Mouse (Mus musculus) neural tube, embryonic 15.5 days (tissue): Measurements from ENCODE around the gene Ddx39. TPM values are rescaled to one million over a fixed set of nuclear protein-coding genes. Genes with fewer than 3 reads are reported as not detected.

Experiments
- microRNA-seq: library from miRNA; unstranded; fragments of <30 nt; microRNA quantifications from one replicate; pipeline ENCODE4, GENCODE M21; 2017
- polyA plus RNA-seq: library from polyadenylated mRNA; unstranded; fragments of >200 nt; fragmentation: Nextera tagmentation; extraction: Ambion mirVana; gene quantifications from 2 replicates; pipeline ENCODE4 v1.2.1, GENCODE M21; 2015

The Ddx39 gene
- polyA plus RNA-seq, 1 experiment from 2014 or later, result 86.5 TPM

Small RNAs within 50 kb of the gene (microRNA-seq; reads per million reads assigned to microRNA genes)
- not detected for gene Mir1668

Other genes with a start within 250 kb of the Ddx39 start
- gene Olfr370, start 179.4 kb upstream of the Ddx39 start, polyA plus RNA-seq, result not detected in 2 replicates
- gene Ndufb7, start 148.5 kb upstream of the Ddx39 start, polyA plus RNA-seq, result 344 and 362 TPM in 2 replicates
- gene Tecr, start 107.2 kb upstream of the Ddx39 start, polyA plus RNA-seq, result 1,464 and 1,650 TPM in 2 replicates
- 57.9 and 63.1 TPM in 2 replicates for gene Dnajb1, start 107.0 kb upstream of the Ddx39 start, polyA plus RNA-seq
- gene Gipc1, start 62.5 kb upstream of the Ddx39 start, polyA plus RNA-seq, result 116 and 118 TPM in 2 replicates
- gene Ptger1, start 48.5 kb upstream of the Ddx39 start, polyA plus RNA-seq, result 0.95 and 1.00 TPM in 2 replicates
- gene Pkn1, start 16.0 kb upstream of the Ddx39 start, polyA plus RNA-seq, result 24.6 and 25.1 TPM in 2 replicates
- gene Adgre5, start 26.1 kb downstream of the Ddx39 start, polyA plus RNA-seq, result 12.2 and 15.5 TPM in 2 replicates
- 43.0 and 54.1 TPM in 2 replicates for gene Adgrl1, start 184.9 kb downstream of the Ddx39 start, polyA plus RNA-seq
- 1.1 TPM in 2 replicates for gene Gm10644, start 240.0 kb downstream of the Ddx39 start, polyA plus RNA-seq
- gene Asf1b, start 240.3 kb downstream of the Ddx39 start, polyA plus RNA-seq, result 8.0 and 24.4 TPM in 2 replicates